Mouse (Mus musculus) gastrocnemius, postnatal 36 days (tissue): ENCODE results near the gene Tspan11. TPM values are rescaled to one million over a fixed set of nuclear protein-coding genes. Genes with fewer than 3 reads are reported as not detected.

ENCODE experiments used
- DNase-seq, 2 experiments: peaks; one replicate each; pipeline ENCODE4 v3.0.0; 2022
- intact Hi-C: fragments of 180-260 bp; cut with DNase I; formaldehyde crosslinking; loops from one replicate; pipeline ENCODE4 v1.15.1; 2025
- total RNA-seq, 2 experiments: library from RNA; stranded (reverse); gene quantifications; 2 replicates each; pipeline ENCODE4 v1.2.3; 2021

The Tspan11 gene
- total RNA-seq, 2 experiments from 2014 or later = 0.77 to 2.8 TPM

DNA sequence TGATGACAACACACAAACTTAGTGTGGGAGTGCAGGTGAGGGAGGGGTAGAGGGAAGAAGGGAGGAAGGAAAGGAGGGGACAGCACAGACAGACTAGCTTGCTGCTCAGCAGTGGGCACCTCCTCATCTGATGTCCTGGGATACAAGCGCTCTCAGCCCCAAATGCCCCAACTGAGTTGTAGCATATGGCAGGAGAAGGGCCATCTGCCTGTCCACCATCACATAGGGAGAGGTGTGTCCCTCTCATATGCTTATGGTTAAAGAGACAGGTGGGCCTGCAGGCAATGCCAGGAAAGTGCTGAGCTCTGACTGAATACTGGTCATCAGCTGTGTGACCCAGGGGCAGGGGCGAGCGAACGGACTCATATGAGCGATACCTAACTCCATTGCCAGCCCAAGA, 92.4 kb downstream of the Tspan11 start:
- no peak for DNase-seq
- intact Hi-C loops = loop anchor here (5.0 kb wide), 1 partner anchor 32 kb away; no protein-coding TSS in a partner anchor

DNA sequence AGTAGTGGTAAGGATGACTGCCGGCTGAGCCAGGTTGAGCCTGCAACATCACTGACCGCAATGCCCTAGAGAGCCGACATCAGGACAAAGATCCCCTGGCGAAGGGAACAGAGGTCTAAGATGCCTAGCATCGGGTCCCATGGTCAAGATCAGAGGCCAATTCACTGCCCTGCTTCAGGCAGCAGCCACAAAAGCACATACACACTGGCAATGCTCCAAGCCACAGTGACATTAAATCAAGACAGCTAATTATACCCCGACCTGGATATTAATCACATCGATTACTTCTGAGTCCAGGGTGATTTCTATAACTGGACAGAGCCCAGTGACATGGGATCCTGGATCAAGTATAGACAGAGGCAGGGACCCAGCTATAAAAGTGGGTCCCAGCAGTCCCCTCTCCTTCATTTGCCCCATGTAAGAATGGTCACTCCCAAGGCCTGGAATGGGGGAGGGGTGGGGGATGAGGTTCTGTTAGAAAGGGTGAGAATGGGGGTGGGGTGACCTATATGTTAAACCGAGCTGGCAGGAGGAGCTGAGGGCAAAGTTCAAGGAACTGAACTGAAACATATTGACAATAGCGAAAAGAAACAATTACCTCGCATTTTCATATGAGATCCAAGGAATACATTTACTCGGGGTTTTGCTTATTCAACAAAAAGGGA, 93.1 kb downstream of the Tspan11 start:
- intact Hi-C loops = no loop called here
- DNase-seq = no peak

- intact Hi-C loops = no loop called here
- DNase-seq = no peak
Observed at GRCm38 (mm10) chr6:127981176-127981575, 93.8 kb downstream of the Tspan11 start.

DNA sequence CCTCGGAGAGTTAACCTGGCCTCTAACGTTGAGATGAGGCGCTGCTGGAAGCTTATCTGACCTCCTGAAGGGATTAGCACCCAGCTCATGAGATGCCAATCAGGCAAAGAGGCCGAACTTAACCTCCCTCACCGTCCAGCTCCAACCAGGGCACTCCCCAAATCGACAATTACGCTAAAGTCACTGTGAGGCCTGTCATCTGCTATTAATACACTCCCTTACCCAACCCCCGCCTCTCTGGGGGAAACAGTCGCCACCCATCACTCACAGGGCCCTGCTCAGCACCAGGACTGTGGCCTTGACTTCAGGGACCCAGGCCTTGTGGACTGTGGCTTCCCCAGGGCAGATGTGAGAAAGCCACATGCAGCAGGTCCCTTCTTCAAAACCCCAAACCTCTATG, 99.0 kb downstream of the Tspan11 start:
- intact Hi-C loops = no loop called here
- no peak for DNase-seq

GRCm38 (mm10) chr6:127987374-127987773, 100.0 kb downstream of the Tspan11 start:
- DNase-seq = no peak
- intact Hi-C loops = no loop called here

DNA sequence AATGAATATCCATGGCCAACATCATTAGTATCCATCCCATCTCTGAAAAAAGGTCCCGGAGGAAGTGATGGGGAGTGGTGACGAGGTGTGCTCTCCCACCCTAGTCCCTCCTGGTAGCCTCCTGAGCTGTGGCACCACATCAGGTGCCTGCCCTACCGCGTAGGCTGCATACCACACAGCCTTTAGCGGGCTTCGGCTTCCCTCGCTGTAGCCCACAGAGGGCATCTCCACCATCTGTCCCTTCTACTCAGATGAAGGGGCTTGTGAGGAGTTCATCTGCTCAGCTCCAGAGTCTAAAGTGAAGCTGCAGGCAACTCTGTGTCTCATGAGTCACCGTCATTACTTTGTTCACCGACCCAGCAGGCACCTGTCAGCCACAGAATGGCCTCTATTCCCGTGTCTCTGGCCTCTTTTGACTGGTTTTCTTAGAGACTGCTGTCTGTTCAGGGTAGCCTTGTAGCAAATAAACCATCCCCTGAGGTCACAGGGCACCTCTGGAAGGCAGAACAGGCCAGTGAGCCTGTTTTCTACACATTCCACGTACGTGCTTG, 101.6 kb downstream of the Tspan11 start:
- intact Hi-C loops = no loop called here

DNA sequence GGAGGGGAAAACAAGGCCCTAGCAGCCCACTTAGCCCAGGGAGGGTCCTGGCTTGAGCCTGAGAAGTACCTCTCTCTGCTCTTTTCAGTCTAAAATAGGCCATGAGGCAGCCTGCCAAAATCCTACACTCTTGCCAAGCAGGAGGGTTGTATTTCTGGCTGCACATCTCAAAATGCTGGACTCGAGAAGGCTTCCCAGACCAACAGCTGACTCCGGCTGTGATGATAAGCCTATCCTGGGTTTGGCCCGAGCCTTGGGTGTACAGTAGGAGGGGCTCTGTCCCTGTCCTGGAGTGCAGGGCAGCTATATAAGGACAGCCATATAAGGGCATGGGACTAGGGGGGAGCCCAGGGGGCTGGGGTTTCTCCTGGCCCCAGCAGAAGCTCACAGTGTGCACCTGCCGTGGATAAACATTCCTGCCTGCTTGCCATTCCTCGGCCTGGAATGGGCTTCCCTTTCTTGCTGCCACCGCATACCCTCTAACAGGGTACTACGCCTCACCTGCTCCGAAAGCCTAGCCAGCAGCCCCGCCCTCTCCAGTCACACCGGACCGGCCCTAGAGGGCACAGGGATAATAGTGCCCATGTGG, 102.3 kb downstream of the Tspan11 start:
- intact Hi-C loops = loop anchor here (5.0 kb wide), 1 partner anchor 38 kb away; no protein-coding TSS in a partner anchor
- peak; percentile 78 to 80 for DNase-seq

More for the DNA sequence above, 101.6 kb downstream of the Tspan11 start:
- no peak for DNase-seq

DNA sequence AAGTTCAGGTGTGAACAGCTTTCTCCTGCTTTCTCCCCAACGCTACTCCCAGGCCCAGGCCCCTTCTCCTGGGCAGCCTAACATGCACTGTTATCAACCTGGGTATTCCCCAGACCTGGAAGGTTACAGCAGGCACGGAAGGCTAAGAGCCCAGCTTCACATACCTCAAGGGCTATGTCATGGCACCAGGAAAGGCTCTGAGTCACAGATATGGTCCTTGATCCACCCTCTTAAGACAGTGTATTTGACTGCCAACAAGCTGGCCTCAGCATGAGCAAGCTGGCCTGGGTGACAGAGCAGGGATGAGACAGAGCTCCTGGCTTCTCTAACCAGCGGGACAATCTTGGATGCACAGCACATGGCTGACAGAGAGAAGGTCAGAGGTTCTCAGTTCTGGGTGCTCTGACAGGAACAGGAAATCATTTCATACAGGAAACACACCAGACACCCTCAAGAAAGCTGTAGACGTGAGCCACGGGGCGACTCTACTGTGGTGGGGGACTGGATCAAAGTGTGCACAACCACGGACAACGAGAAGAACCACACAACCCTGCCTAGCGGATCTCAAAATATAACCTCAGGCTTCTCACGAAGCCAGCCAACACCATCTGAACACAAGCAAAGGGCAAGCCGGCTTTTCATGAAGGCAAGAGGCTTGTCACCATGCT, 104.3 kb downstream of the Tspan11 start:
- intact Hi-C loops = loop anchor here (5.0 kb wide), 1 partner anchor 36 kb away; no protein-coding TSS in a partner anchor

DNA sequence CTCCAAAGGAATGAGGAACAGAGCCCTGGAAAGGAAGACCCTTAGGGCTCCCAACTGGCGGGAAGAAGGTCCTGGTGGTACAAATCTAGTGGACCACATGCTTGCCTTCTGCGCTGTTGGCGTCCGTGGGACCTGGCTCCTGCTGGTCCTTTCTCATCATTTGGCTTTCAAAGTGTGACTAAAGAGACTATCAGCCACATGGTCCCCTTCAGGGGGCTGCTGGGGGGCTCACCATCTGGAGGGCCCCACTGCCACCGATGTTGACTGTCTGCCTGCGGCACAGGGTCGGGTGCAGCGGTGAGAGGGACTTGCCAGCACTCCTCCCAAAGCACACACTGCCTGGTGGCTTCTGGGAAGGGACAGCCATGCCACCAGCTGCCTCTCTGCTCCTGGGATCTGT, 105.6 kb downstream of the Tspan11 start:
- DNase-seq = no peak
- intact Hi-C loops = loop anchor here (5.0 kb wide), 1 partner anchor 34 kb away; no protein-coding TSS in a partner anchor

More for the DNA sequence above, 104.3 kb downstream of the Tspan11 start:
- DNase-seq = peak in 1 of 2 experiments; percentile 28

DNA sequence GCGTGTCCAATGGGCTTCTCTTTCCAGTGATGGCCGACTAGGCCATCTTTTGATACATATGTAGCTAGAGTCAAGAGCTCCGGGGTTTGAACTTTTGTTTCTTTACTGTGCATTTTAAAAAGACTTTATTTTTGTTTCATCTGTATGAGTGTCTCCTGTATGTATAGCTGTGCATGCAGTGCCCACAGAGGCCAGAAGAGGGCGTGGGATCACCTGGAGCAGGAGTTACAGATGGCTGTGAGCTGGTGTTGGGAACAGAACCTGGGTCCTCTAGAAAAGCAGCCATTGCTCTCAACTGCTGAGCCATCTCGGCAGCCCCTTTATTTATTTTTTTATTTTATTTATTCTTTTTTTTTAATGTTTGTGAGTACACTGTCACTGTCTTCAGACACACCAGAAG, 109.5 kb downstream of the Tspan11 start:
- intact Hi-C loops = no loop called here
- DNase-seq = no peak

GRCm38 (mm10) chr6:127999118-127999517, 111.7 kb downstream of the Tspan11 start:
- DNase-seq = no peak
- intact Hi-C loops = no loop called here

DNA sequence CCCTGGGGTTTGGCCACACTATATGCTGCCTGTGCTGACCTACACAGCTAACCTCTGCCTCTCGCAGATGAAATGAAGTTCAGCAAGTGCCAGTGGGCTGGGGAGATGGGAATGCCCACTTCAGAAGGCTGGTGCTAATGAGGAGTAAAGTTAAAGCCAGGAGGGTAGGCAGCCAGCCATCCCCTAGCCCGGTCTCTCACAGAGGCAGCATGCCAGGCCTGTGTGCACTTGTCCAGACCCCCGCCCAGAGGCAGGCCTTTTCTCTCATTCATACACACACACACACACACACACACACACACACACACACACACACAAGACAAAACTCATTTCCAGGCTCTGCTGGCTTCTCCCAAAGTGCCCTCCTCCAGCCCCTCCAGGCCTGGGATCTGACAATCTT, 113.4 kb downstream of the Tspan11 start:
- no peak for DNase-seq
- intact Hi-C loops = no loop called here

DNA sequence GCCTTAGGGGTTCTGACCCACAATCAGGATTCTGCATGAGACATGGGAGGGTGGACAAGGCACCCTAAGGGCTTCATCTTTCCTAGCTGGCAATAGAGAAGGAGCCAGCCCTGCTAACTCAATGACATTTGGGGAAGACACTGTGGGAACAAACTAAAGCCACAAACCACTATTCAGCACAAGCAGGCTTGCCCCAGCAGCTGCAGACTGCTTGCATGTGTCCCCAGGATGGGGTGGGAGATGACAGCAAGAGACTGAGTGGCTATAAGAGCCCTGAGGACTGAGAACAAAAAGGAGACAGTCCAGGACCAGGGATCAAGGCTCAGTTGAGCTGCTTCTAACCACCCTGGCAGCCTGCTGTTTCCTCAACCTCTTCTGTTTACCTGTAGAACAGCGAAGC, 114.2 kb downstream of the Tspan11 start:
- intact Hi-C loops = no loop called here
- no peak for DNase-seq

DNA sequence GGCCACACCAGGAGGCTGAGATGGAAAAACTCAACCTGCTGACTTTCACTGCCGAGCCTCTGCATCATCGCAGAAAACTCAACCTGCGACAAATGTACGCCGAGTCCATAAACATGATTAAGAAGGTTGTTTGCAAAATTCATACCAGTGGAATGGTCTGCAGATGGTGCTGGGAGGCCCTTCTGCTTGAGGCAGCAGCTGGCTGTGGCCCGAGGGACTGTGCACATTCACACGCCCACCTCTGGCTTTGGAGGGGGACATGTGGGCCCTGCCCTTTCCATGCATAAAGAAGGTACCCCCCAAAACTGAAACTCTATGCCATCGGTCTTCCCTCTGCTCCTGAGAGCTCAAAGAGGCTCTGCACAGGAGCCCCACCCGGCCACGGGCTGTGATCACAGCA, 114.7 kb downstream of the Tspan11 start:
- intact Hi-C loops = no loop called here
- no peak for DNase-seq

DNA sequence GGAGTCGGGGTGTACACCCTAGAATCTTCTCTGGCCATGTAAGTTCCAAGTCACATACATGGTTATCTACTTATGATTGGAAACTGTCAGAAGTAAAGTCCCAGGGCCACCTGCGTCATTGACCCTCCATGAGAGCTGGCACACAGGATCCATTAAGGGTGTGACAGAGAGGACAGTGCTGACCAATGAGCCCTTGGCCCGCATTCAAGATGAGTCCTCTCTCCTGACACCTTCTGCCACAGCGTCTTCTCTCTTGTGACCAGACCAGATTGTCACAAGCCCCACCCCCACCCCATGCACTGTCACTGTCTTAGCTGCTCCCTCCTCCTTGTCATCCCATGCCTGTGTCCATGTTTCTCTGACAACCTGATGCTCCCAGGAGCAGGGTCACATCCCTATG, 115.3 kb downstream of the Tspan11 start:
- no peak for DNase-seq
- intact Hi-C loops = no loop called here

DNA sequence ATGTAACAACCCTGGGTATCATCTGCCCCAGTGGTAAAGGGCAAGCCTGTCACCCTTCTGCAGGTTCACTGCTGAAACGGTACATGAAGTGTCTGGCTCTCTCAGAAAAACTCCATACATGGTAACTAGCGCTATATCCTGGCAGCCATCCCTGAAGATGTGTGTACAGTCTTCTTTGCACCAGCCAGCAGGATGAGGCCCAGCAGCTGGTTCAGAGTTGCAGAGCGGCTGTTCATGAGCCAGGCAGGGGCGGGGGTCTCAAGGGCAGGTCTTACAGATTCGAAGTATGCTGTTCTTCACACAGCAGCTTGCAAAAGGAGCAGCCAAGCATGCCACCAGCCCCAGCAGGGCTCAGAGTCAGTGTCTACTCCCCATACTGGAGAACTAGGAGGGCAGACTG, 116.2 kb downstream of the Tspan11 start:
- DNase-seq = no peak
- intact Hi-C loops = no loop called here

Other genes with a start within 250 kb of the Tspan11 start
- gene Prmt8, start 118.1 kb upstream of the Tspan11 start, total RNA-seq = not detected